Mouse (Mus musculus): ENCODE results near the gene Hist1h4c. TPM values are rescaled to one million over a fixed set of nuclear protein-coding genes. Genes with fewer than 3 reads are reported as not detected.

Hist1h4c gene
- polyA plus RNA-seq, 1 experiment, result 0.56 TPM

DNA sequence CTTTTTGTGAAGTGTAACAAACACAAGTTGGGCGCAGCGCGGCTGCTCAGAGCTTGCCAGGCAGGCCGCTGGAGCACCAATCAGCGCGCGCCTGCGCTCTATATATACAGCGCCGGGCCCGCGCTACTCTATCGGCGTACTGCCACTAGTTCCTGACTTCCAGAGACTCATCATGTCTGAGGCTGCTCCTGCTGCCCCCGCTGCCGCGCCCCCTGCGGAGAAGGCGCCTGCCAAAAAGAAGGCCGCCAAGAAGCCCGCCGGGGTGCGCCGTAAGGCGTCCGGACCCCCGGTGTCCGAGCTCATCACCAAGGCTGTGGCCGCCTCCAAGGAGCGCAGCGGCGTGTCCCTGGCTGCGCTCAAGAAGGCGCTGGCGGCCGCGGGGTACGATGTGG lies 40.4 kb upstream of the Hist1h4c start, which contains the start of gene Hist1h1c:
Gene Hist1h1c, plus strand, starts transcription at position 132 of the 392 bp plus-strand sequence.
- H3K36me3 ChIP-seq (ENCODE audit: control insufficient read depth, insufficient read depth), result no peaks in the 10 kb centered on the region
- peak within 1 kb of the TSS; percentile 85 for H3K4me2 ChIP-seq (ENCODE audit: low read depth)
- H3K79me2 ChIP-seq (ENCODE audit: control insufficient read depth, insufficient read depth), result no peaks in the 10 kb centered on the region
- H3ac ChIP-seq (ENCODE audit: control insufficient read depth, insufficient read length), result no peak within 1 kb of the TSS
- H3K4me3 ChIP-seq, result peak within 1 kb of the TSS; percentile 47
- no peaks in the 10 kb centered on the region for H3K27me3 ChIP-seq (ENCODE audit: control insufficient read depth, insufficient read depth, insufficient read length)
- TF ChIP-seq POLR2A (IDR thresholded peaks at IDR 0.05; ENCODE audit: insufficient read length, low read depth) (peak; percentile 96), MAX (IDR thresholded peaks at IDR 0.05; ENCODE audit: low read depth) (no peak), POLR2AphosphoS2 (IDR thresholded peaks at IDR 0.05; ENCODE audit: insufficient read length, low read depth) (peak; percentile 99)

DNA sequence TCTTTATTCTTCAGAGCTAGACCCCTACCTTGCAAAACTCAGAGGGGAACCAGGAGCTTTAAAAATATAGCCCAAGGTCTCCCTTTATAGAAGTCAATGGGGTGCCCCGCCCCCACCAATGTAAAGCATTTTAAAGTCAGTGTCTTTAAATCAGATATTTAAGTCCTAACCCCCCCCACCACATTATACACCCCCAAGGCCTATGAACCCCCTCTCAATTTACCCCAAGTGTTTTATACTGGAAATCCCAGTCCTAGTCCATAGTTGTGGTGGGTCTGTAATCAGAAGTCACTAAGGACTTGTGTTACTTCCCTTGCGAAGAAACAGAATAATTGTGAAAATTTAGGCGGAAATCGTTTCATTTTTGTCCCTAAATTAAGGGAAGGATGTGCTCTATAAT lies 39.8 kb upstream of the Hist1h4c start:
- TF ChIP-seq SRF (IDR thresholded peaks at IDR 0.05; ENCODE audit: control insufficient read depth, insufficient read length, low read depth) (no peak), E2F4 (IDR thresholded peaks at IDR 0.05; ENCODE audit: insufficient read depth) (no peak), TCF3 (IDR thresholded peaks at IDR 0.05; ENCODE audit: insufficient read length, low read depth) (no peak), USF1 (IDR thresholded peaks at IDR 0.05; ENCODE audit: low read depth) (no peak), MYOD1 (IDR thresholded peaks at IDR 0.05; ENCODE audit: control insufficient read depth in 1 of 3, insufficient read length in 2 of 3, low read depth in 2 of 3) (no peak), MYOG (IDR thresholded peaks at IDR 0.05; ENCODE audit: control insufficient read depth in 1 of 3, insufficient read depth in 1 of 3, insufficient read length in 2 of 3, low read depth in 2 of 3) (no peak), REST (IDR thresholded peaks at IDR 0.05; ENCODE audit: insufficient read depth, insufficient read length) (no peak), POLR2AphosphoS2 (IDR thresholded peaks at IDR 0.05; ENCODE audit: insufficient read length, low read depth) (no peak), POLR2A (IDR thresholded peaks at IDR 0.05; ENCODE audit: insufficient read length, low read depth) (no peak), CEBPB (IDR thresholded peaks at IDR 0.05; ENCODE audit: insufficient read depth, poor library complexity, severe bottlenecking) (no peak), TCF12 (IDR thresholded peaks at IDR 0.05; ENCODE audit: insufficient read depth, poor library complexity, severe bottlenecking) (no peak), MAX (IDR thresholded peaks at IDR 0.05; ENCODE audit: low read depth) (no peak)
- H3K4me2 ChIP-seq (ENCODE audit: low read depth), result peak overlapping the region; percentile 69

DNA sequence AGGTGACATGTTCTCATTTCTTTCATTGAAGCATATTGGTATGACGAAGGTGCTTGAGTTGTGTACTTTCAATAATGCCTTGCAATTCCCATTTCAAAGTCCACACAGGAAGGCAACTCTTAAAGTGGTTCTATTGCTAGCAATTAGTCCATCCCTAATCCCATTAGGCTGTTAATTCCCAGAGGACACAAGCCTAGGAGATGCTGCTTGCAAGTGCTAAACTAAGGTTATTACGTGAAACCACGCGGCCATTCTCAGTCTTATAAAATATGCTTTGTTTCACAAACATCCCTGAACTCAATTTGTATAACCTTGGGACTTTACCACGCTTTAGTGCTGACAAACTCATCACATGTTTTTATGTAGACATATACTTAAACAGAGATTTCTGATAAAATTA lies 38.8 kb upstream of the Hist1h4c start:
- Histone ChIP-seq H3K4me3 (no peak overlapping the region), H3K4me2 (ENCODE audit: low read depth) (no peak overlapping the region), H3K79me2 (ENCODE audit: control insufficient read depth, insufficient read depth) (no peaks in the 10 kb centered on the region), H3K36me3 (ENCODE audit: control insufficient read depth, insufficient read depth) (no peaks in the 10 kb centered on the region), H3K27me3 (ENCODE audit: control insufficient read depth, insufficient read depth, insufficient read length) (no peaks in the 10 kb centered on the region), H3ac (ENCODE audit: control insufficient read depth, insufficient read length) (no peak overlapping the region)
- TF ChIP-seq SRF (IDR thresholded peaks at IDR 0.05; ENCODE audit: control insufficient read depth, insufficient read length, low read depth), result no peak
- no peak for TF ChIP-seq REST (IDR thresholded peaks at IDR 0.05; ENCODE audit: insufficient read depth, insufficient read length)
- no peak for TF ChIP-seq MAX (IDR thresholded peaks at IDR 0.05; ENCODE audit: low read depth)
- no peak for TF ChIP-seq MYOD1 (IDR thresholded peaks at IDR 0.05; ENCODE audit: control insufficient read depth in 1 of 3, insufficient read length in 2 of 3, low read depth in 2 of 3)
- no peak for TF ChIP-seq POLR2A (IDR thresholded peaks at IDR 0.05; ENCODE audit: insufficient read length, low read depth)

More for the DNA sequence above, 39.8 kb upstream of the Hist1h4c start:
- no peaks in the 10 kb centered on the region for H3K79me2 ChIP-seq (ENCODE audit: control insufficient read depth, insufficient read depth)
- H3ac ChIP-seq (ENCODE audit: control insufficient read depth, insufficient read length), result no peak overlapping the region
- no peaks in the 10 kb centered on the region for H3K36me3 ChIP-seq (ENCODE audit: control insufficient read depth, insufficient read depth)
- no peaks in the 10 kb centered on the region for H3K27me3 ChIP-seq (ENCODE audit: control insufficient read depth, insufficient read depth, insufficient read length)
- peak overlapping the region; percentile 47 for H3K4me3 ChIP-seq

DNA sequence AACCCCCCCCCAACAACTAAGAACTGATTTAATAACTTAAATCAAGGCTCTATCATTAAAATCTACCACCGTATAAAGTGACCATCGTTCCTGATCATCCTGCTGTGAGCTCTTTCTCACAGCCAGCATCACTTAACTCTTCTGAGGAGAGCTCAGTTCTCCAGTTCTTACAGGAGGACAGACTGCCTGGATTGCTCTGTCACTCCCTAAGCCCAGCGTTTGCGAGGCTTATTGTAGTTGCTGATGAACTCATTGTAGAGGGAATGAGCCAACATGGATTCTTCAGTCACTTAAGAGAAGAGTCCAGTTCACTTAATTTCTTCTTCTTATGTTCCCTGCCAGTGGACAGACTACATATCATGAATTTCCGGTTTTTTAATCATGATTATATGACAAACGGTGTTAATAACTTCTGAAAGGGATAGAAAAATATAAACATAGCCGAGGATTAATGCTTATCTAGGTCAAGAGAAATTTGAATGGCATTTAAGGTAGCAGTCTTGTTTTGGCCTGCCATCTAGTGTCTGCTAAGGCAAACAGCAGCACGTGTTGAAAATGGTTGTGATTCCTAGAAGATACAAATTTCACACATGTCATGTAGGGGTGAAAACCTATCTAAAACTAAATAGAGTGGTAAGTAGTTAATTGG lies 34.0 kb upstream of the Hist1h4c start:
- H3K4me2 ChIP-seq (ENCODE audit: low read depth), result no peak overlapping the region
- no peaks in the 10 kb centered on the region for H3K27me3 ChIP-seq (ENCODE audit: control insufficient read depth, insufficient read depth, insufficient read length)
- no peaks in the 10 kb centered on the region for H3K36me3 ChIP-seq (ENCODE audit: control insufficient read depth, insufficient read depth)

DNA sequence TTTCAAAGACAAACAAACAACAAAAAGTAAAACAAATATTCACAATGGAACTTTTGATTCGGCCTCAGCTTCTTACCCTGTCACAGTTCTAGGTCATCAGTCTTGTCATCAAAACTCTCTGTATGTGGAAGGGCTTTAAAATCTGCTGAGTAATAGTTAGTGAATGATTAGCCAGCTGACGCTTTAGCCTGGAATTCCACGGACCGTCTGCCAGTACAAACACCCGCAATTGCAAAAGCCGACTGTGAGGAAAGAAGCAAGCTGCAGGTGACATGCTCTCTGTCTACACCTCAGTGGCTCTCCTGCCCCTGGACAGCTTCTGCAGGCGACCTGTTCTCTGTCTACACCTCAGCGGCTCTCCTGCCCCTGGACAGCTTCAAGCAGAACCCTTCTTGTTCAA lies 32.2 kb upstream of the Hist1h4c start:
- no peaks in the 10 kb centered on the region for H3K79me2 ChIP-seq (ENCODE audit: control insufficient read depth, insufficient read depth)
- TF ChIP-seq TCF12 (IDR thresholded peaks at IDR 0.05; ENCODE audit: insufficient read depth, poor library complexity, severe bottlenecking) (no peak), MYOD1 (IDR thresholded peaks at IDR 0.05; ENCODE audit: control insufficient read depth in 1 of 3, insufficient read length in 2 of 3, low read depth in 2 of 3) (no peak), USF1 (IDR thresholded peaks at IDR 0.05; ENCODE audit: low read depth) (no peak), POLR2A (IDR thresholded peaks at IDR 0.05; ENCODE audit: insufficient read length, low read depth) (no peak), REST (IDR thresholded peaks at IDR 0.05; ENCODE audit: insufficient read depth, insufficient read length) (no peak), POLR2AphosphoS2 (IDR thresholded peaks at IDR 0.05; ENCODE audit: insufficient read length, low read depth) (no peak), MAX (IDR thresholded peaks at IDR 0.05; ENCODE audit: low read depth) (no peak), SRF (IDR thresholded peaks at IDR 0.05; ENCODE audit: control insufficient read depth, insufficient read length, low read depth) (no peak), E2F4 (IDR thresholded peaks at IDR 0.05; ENCODE audit: insufficient read depth) (no peak), TCF3 (IDR thresholded peaks at IDR 0.05; ENCODE audit: insufficient read length, low read depth) (no peak), CEBPB (IDR thresholded peaks at IDR 0.05; ENCODE audit: insufficient read depth, poor library complexity, severe bottlenecking) (no peak), MYOG (IDR thresholded peaks at IDR 0.05; ENCODE audit: control insufficient read depth in 1 of 3, insufficient read depth in 1 of 3, insufficient read length in 2 of 3, low read depth in 2 of 3) (no peak)
- H3K4me3 ChIP-seq, result no peak overlapping the region
- no peak overlapping the region for H3K4me2 ChIP-seq (ENCODE audit: low read depth)
- no peaks in the 10 kb centered on the region for H3K27me3 ChIP-seq (ENCODE audit: control insufficient read depth, insufficient read depth, insufficient read length)
- H3K36me3 ChIP-seq (ENCODE audit: control insufficient read depth, insufficient read depth), result no peaks in the 10 kb centered on the region
- H3ac ChIP-seq (ENCODE audit: control insufficient read depth, insufficient read length), result no peak overlapping the region

More for the DNA sequence above, 34.0 kb upstream of the Hist1h4c start:
- H3K4me3 ChIP-seq, result no peak overlapping the region
- no peak overlapping the region for H3ac ChIP-seq (ENCODE audit: control insufficient read depth, insufficient read length)
- no peaks in the 10 kb centered on the region for H3K79me2 ChIP-seq (ENCODE audit: control insufficient read depth, insufficient read depth)
- no peak for TF ChIP-seq MAX (IDR thresholded peaks at IDR 0.05; ENCODE audit: low read depth)
- TF ChIP-seq E2F4 (IDR thresholded peaks at IDR 0.05; ENCODE audit: insufficient read depth), result no peak
- TF ChIP-seq REST (IDR thresholded peaks at IDR 0.05; ENCODE audit: insufficient read depth, insufficient read length), result no peak
- TF ChIP-seq MYOG (IDR thresholded peaks at IDR 0.05; ENCODE audit: control insufficient read depth in 1 of 3, insufficient read depth in 1 of 3, insufficient read length in 2 of 3, low read depth in 2 of 3), result no peak
- TF ChIP-seq CEBPB (IDR thresholded peaks at IDR 0.05; ENCODE audit: insufficient read depth, poor library complexity, severe bottlenecking), result no peak
- no peak for TF ChIP-seq MYOD1 (IDR thresholded peaks at IDR 0.05; ENCODE audit: control insufficient read depth in 1 of 3, insufficient read length in 2 of 3, low read depth in 2 of 3)

All from myocyte (in vitro differentiated cells).